Comparison of ENCODE assay signal across 8 mouse cellular contexts in the genomic region with DNA sequence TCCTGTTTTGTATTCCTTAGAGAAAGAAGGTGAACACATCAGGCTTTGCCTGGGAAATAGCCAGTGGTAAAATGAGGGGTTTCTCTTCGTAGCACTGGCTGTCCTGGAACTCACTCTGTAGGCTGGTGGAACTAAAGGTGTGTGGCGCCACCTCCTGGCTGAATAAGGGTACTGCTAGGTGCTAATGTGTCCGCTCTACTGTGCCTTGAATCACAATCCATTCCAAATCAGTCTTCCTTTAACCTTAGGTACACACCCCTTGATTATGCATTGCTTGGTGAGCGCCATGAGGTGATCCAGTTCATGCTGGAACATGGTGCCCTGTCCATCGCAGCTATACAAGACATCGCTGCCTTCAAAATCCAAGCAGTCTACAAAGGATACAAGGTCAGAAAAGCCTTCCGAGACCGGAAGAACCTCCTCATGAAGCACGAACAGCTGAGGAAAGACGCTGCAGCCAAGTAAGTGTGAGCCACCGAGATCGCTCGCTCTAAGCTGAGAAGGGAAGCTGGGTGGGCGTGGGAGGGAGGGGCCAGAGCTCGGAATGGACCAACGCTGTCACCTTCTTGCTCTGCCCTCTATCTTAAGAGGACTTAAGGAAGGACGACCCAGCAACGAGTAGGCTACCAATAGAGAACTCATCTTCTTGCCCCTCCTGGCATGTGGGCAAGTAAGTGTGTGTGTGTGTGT.
A peak's percentile ranks its signal among the peaks of the same experiment; 100 is the strongest.
DNase-seq lines count a peak whose midpoint lies in the region; ATAC-seq and TF ChIP-seq lines count a peak whose summit lies in the region.

No protein-coding gene starts in this region.

- no peak overlapping the region for H3K9ac ChIP-seq in kidney, embryonic 15.5 days
- H3K9ac ChIP-seq in liver, embryonic 12.5 days = no peak overlapping the region

- H3K27ac ChIP-seq in heart, embryonic 10.5 days = peak overlapping the region; percentile 64; the same call in 1 of the 2 replicates
- H3K27ac ChIP-seq in kidney, embryonic 15.5 days = no peak overlapping the region
- H3K27ac ChIP-seq in liver, embryonic 12.5 days = no peak overlapping the region
- no peak overlapping the region for H3K27ac ChIP-seq in testis, adult 2 months (ENCODE audit: control insufficient read depth, insufficient read depth, low read depth, low read length)

- H3K9me3 ChIP-seq in heart, embryonic 10.5 days = no peaks in the 10 kb centered on the region
- no peaks in the 10 kb centered on the region for H3K9me3 ChIP-seq in kidney, embryonic 15.5 days (replicated peaks)
- H3K9me3 ChIP-seq in liver, embryonic 12.5 days (replicated peaks) = no peaks in the 10 kb centered on the region

- 31% methylated on average over 18 of the region's 18 CpGs for WGBS in heart, embryonic 10.5 days
- WGBS in kidney, embryonic 15.5 days = 43% methylated on average over 18 of the region's 18 CpGs
- WGBS in liver, embryonic 12.5 days (ENCODE audit: insufficient replicate concordance) = 35% methylated on average over 18 of the region's 18 CpGs

- peak; percentile 69 for DNase-seq in A20 (ENCODE audit: low read depth, low spot score)
- DNase-seq in embryo, embryonic 11.5 days (ENCODE audit: low read depth, low spot score) = peak; percentile 46
- DNase-seq in heart, embryonic 10.5 days (ENCODE audit: low spot score) = no peak
- peak; percentile 70 for DNase-seq in neural tube, embryonic 10.5 days (ENCODE audit: extremely low spot score, low spot score)

- peak overlapping the region; percentile 49 for H3K4me3 ChIP-seq in heart, embryonic 10.5 days
- no peak overlapping the region for H3K4me3 ChIP-seq in kidney, embryonic 15.5 days (replicated peaks)
- no peak overlapping the region for H3K4me3 ChIP-seq in liver, embryonic 12.5 days
- no peak overlapping the region; the same call in none of the 2 replicates for H3K4me3 ChIP-seq in testis, adult 2 months (ENCODE audit: control insufficient read depth, low read depth, low read length)

- peak; percentile 49 for ATAC-seq in activated CD4-positive, CD25-positive, alpha-beta regulatory T cell, adult 4 months
- no peak for ATAC-seq in kidney, embryonic 15.5 days (replicated peaks; ENCODE audit: low FRiP score)
- peak; percentile 59; the same call in 1 of the 2 replicates for ATAC-seq in liver, embryonic 12.5 days

- 0 out of 2 replicates have a peak overlapping the region, but pooled peaks have one; percentile 19 for H3K4me2 ChIP-seq in kidney, embryonic 15.5 days
- H3K4me2 ChIP-seq in liver, embryonic 12.5 days = peak overlapping the region; percentile 47

- peaks cover 22% of the 10 kb centered on the region for H3K4me1 ChIP-seq in heart, embryonic 10.5 days
- H3K4me1 ChIP-seq in kidney, embryonic 15.5 days = no peaks in the 10 kb centered on the region
- no peaks in the 10 kb centered on the region for H3K4me1 ChIP-seq in liver, embryonic 12.5 days
- H3K4me1 ChIP-seq in testis, adult 2 months (ENCODE audit: control insufficient read depth, insufficient read depth, low read length) = no peaks in the 10 kb centered on the region

- peak; percentile 82; the same call in 1 of the 2 replicates for TF ChIP-seq CTCF in testis, adult 2 months (IDR thresholded peaks at IDR 0.05; ENCODE audit: control insufficient read depth, insufficient read depth, insufficient replicate concordance, low read depth, low read length)

- TF ChIP-seq POLR2A in testis, adult 2 months (IDR thresholded peaks at IDR 0.05; ENCODE audit: control insufficient read depth, low read depth, low read length) = no peak

- no peaks in the 10 kb centered on the region for H3K27me3 ChIP-seq in heart, embryonic 10.5 days (ENCODE audit: insufficient read depth, poor library complexity, severe bottlenecking)
- no peaks in the 10 kb centered on the region for H3K27me3 ChIP-seq in kidney, embryonic 15.5 days
- H3K27me3 ChIP-seq in liver, embryonic 12.5 days (replicated peaks) = no peaks in the 10 kb centered on the region
- H3K27me3 ChIP-seq in testis, adult 2 months (ENCODE audit: control insufficient read depth, insufficient read depth, low read length) = no peaks in the 10 kb centered on the region

- no peaks in the 10 kb centered on the region for H3K36me3 ChIP-seq in heart, embryonic 10.5 days
- H3K36me3 ChIP-seq in kidney, embryonic 15.5 days = no peaks in the 10 kb centered on the region
- H3K36me3 ChIP-seq in liver, embryonic 12.5 days = no peaks in the 10 kb centered on the region
- H3K36me3 ChIP-seq in testis, adult 2 months (ENCODE audit: control insufficient read depth, insufficient read depth, low read length) = no peaks in the 10 kb centered on the region
